Mouse (Mus musculus) ovary, postnatal 10 days (tissue): Measurements from ENCODE around the gene Ckm.

Experiments
- DNase-seq: peaks from one replicate; pipeline ENCODE4 v3.0.0; 2022; ENCODE audit warnings: low spot score

Gene Ckm

GRCm38 (mm10) chr7:19467638-19468037 is 63.1 kb downstream of the Ckm start:
- no peak for DNase-seq

- DNase-seq = no peak
Observed at GRCm38 (mm10) chr7:19468279-19468678, 63.7 kb downstream of the Ckm start.

GRCm38 (mm10) chr7:19469404-19469803 is 64.8 kb downstream of the Ckm start:
- DNase-seq = no peak

GRCm38 (mm10) chr7:19470308-19470707 is 65.7 kb downstream of the Ckm start:
- DNase-seq = no peak

- no peak for DNase-seq
Observed at GRCm38 (mm10) chr7:19472403-19472802, 67.8 kb downstream of the Ckm start.
